Mouse (Mus musculus) cerebellum, adult 2 months (tissue): ENCODE measurements around the gene Nf2.

Experiments
- CTCF ChIP-seq: fragments of 200-500 bp; IDR thresholded peaks from 2 replicates; pipeline ENCODE4 v1.5.1; 2011; ENCODE audit warnings: low read depth, mild to moderate bottlenecking, control low read depth, low read length, moderate library complexity, borderline replicate concordance; ENCODE audit not compliant: insufficient read depth
- POLR2A ChIP-seq: fragments of 200-500 bp; IDR thresholded peaks from 2 replicates; pipeline ENCODE4 v1.6.1; 2011; ENCODE audit warnings: low read length, control low read depth, borderline replicate concordance; ENCODE audit not compliant: insufficient read depth

- TF ChIP-seq CTCF, result no peak
- TF ChIP-seq POLR2A, result no peak
These were observed 4.8 kb upstream of the Nf2 start for GRCm38 (mm10) chr11:4854181-4854580.
